Mouse (Mus musculus): ENCODE measurements around the gene Utp20.
"Not testable (repeated sequence)": the region's sequence is repeated elsewhere in the genome, so short reads cannot be mapped to it uniquely, and the experiment has no call there.

The Utp20 gene

DNA sequence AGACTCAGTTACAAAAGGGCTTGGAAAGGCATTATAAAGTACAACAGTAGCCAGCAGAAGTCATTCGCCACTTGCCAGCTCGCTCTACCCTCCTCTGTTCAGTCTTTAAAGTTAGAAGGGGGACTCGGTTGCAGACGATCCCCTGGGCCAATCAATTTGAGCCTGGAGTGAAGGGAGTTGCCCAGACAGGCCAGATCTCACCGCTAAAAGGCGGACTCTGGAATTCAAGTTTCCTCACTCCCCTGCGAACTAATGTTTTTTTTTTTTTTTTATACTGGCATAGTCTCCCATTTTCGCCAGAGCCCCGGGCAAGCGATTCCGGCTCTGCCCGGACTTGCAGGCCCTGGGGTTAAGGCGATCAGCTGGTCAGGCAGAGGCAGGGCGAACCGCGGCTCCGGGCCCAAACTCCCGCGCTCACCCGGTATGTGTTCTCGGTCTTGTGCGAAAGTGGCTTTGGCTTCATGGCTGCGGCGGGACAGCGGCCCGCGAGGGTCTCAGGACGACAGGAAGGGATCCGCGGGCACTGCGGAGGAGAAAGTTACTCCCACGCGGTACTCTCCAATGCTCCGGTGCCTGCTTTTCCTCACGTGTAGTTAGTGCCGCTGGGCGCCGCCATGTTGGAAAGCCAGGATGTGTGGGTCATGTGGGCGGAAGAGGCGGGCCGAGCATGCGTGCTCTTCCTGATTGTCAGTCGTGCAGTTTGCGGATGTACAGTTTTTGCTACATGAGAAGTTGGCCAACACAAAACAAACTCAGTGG is at the start of gene Utp20:
TSS of gene Utp20 (minus strand) at position 617 of the 759 bp plus-strand sequence.
- DNase-seq, result peak; percentile 74

DNA sequence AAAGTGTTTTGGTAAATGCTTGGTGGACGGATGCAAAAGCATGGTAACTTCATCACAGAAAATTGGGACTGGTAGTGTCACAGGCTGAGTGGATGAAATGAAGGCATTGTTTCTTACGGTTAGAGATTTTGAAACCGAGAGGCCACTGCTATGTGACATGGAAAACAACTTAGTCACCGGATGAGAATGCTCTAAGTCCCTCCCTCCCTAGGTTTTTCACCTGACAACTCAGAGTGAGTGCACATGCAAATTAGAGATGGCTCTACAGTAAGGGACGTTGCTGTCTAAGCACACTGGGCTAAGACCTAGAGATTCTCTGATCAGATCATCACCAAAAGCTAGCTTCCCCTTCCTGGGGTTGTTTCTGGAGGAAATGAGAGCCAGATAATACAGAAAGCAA is 48.3 kb upstream of the Utp20 start:
- no peak for DNase-seq

DNA sequence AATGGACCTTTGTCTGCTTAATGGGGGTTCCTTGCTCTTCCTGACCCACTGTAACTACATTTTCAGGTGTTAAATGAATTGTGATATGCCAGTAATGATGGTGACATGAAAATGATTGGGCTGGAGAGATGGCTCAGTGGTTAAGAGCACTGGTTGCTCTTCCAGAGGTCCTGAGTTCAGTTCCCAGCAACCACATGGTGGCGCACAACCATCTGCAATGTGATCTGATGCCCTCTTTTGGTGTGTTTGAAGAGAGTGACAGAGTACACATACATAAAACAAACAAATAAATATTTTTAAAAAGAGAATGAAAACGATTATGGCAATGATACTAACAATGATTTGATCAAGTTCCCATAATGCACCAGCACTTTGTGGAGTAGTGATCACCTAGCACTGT is 39.4 kb upstream of the Utp20 start:
- DNase-seq, result no peak

DNA sequence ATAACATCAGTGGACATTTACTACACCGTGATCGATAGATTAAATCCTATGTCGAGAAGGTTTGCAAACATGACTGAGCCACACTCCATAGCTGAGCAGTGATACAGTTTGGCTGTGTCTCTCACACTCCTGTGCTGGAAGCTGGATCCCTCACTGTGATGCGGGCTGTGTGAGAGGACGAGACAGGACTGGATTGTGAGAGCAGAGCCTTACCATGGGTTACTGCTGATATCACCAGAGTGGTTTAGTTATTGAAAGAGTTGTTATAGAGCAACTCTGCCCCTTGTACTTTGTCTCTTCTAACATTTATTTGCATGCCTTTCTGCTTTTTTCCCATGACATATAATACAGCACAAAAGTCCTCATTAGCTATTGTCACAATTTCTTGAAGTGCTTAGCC is 35.7 kb upstream of the Utp20 start:
- no peak for DNase-seq

- DNase-seq, result no peak
Measured at GRCm38 (mm10) chr10:88861416-88861815, 34.8 kb upstream of the Utp20 start.

GRCm38 (mm10) chr10:88860911-88861310 is 34.3 kb upstream of the Utp20 start:
- DNase-seq, result no peak

GRCm38 (mm10) chr10:88853326-88853725 is 26.7 kb upstream of the Utp20 start:
- DNase-seq, result no peak

DNA sequence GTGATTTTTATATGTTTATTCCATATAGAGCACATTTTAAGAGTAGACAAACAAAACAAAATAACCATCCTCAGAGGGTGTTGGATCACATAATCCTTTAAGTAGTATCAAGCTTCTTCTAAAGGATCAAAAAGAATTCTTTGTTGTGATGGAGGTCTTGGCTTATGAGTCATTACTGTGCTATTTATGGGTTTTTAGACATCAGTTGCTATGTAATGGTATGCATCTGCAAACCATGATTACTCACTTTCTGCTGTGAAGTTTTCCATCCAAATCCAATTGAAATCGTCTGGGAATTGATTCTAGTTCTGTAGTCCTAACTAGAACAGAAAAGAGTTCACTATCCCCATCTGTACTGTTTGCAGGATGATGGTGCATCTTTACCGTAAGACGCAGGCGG is 23.4 kb upstream of the Utp20 start:
- no peak for DNase-seq

GRCm38 (mm10) chr10:88848876-88849476 is 22.4 kb upstream of the Utp20 start:
- DNase-seq, result no peak

- no peak for DNase-seq
Measured at GRCm38 (mm10) chr10:88834227-88834626, 7.6 kb upstream of the Utp20 start.

GRCm38 (mm10) chr10:88828361-88828760 is 1.8 kb upstream of the Utp20 start:
- DNase-seq, result no peak

DNA sequence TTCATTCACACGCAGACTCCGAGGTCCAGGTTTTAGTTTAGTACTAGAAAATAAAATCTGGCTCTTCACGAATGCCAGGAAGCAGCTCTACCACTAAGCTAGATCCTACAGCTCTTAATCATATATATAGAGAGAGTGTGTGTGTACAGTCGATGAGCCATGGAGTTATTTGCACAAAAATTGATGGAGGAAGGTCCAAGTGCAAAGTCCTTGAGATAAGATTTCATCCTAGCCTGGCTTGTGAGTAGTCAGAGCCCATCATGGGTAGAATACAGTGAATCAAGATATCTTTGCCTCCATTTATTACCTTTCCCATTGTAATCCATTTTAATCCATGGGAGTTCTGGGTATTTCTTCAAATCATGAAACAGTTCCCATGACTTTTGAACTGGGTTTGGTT is 992 bp upstream of the Utp20 start:
- no peak for DNase-seq

- DNase-seq, result not testable (repeated sequence)
Measured at GRCm38 (mm10) chr10:88826947-88827306, 323 bp upstream of the Utp20 start.

GRCm38 (mm10) chr10:88817335-88817734 is 9.3 kb downstream of the Utp20 start:
- no peak for DNase-seq

GRCm38 (mm10) chr10:88815256-88815655 is 11.3 kb downstream of the Utp20 start:
- no peak for DNase-seq

DNA sequence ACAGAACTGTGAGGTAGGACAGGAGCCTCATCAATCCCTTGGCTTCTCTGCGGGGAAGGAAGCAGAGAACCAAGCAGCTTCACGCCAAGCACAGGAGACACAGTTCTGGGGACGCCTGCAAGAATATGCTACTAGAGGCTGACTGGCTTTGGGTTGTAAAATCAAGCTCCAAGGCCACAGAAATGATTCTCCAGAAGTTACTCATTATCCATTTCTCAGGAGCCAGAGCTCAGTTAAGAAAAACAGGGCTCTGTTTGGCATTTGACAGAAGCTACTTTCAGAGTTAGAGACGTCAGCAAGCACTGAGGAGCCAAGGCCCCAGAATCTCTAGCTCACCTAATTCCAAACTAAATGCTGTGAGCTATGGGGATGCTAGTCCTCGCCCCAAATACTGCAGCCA is 14.9 kb downstream of the Utp20 start:
- DNase-seq, result no peak

DNA sequence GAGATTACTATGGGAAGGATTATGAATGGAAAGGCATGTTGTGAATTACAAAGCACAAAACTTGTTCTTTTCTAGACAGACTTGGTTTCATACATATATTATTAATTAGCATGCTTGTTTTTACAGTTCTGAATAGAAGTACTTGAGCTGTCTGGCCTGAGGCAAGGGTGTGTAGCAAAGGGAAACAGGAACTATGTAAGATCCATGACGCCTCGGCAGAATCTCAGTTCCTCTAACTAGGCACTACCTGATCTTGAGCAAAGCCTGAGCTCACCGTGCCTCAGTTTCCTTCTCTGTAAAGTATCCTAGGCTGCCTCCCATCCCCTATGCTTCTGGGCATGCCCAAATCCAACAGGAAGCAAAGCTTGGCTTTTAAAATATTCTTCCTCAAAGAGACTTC is 24.4 kb downstream of the Utp20 start:
- no peak for DNase-seq

GRCm38 (mm10) chr10:88799381-88799780 is 27.2 kb downstream of the Utp20 start:
- no peak for DNase-seq

DNA sequence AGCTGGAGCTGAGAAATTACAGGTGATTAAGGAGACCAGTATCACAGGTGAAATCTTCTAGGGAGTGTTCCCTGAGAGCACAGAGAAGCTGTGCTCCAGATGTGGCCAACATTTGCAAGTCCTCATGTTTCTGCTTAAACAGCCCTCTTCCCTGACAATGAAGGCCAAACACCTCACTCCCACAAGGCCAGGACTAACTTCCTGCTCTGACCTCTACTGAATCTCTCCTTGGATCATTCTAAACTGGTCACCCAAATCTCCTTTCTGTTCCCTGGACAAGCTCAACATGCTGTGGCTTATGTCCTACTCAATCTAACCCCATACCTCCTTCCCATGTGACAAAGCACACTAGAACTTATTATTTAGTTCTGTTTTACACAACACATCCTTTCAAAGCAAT is 29.2 kb downstream of the Utp20 start:
- DNase-seq, result no peak

- no peak for DNase-seq
Measured at GRCm38 (mm10) chr10:88796939-88797338, 29.7 kb downstream of the Utp20 start.

DNA sequence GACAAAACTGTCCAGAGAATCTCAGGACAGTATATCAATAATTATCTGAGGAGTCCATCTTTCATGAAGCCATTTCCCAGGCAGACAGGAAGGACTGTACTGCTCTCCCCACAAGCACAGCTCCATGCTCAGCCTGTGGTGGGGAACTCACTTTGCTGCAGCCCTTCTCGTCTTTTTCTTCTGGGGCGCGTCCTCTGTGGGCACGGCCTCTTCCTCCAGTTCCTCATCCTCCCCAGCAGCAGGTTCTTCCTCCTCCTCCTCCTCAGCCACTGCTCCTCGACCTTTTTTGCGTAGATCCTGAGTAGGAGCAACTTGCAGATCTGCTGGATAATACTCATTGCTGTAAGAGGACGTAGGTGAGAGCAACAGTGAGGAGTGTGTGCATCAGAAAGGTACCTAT is 31.4 kb downstream of the Utp20 start:
- DNase-seq, result no peak

GRCm38 (mm10) chr10:88794606-88795005 is 32.0 kb downstream of the Utp20 start:
- DNase-seq, result no peak

DNA sequence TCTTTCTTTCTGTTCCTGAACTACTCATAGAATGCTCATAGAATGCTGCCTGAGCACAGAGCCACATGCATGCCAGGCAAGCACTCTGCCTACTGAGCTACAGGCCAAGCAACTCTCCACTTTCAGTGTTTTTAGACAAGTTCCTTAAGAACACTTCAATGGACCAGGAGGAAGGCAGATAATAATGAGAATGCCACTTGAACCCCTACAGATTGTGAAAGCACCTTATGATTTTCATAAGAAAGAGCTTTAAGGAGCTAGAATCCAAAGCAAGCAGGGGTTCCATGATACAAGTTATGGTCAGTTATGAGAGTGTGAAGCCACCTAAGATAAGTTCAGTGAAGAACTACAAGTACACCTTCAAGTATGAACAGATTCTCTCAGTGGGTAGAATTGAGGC is 32.9 kb downstream of the Utp20 start:
- DNase-seq, result no peak

GRCm38 (mm10) chr10:88784513-88784931 is 42.1 kb downstream of the Utp20 start:
- no peak for DNase-seq

DNA sequence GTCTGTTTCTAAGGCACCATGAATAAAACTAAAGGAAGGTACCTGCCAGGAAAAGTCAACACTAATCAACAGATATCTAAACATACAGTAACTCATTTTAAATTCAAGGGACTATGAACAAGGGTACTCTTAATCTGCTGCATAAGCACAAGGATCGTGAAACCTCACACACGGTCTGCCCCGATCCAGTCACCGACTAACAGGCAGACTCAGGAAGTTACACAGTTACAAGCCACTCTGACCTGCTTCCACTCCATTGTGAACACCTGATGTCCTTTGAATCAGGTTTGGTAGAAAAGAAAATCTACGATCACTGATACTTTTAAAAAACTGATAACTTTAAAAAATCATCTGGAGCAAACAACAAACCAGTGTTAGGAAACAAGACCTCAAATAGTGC is 42.7 kb downstream of the Utp20 start:
- no peak for DNase-seq
